Mouse (Mus musculus) ES-Bruce4 (cell line): ENCODE results near the gene Map2k5. TPM values are rescaled to one million over a fixed set of nuclear protein-coding genes. Genes with fewer than 3 reads are reported as not detected.

Experiments
- H3K27ac ChIP-seq: 2 replicates; pipeline ENCODE4 v1.5.1; 2012; ENCODE audit warnings: low read length, inconsistent platforms; ENCODE audit not compliant: insufficient read depth
- H3K27me3 ChIP-seq: 2 replicates; pipeline ENCODE4 v1.6.1; 2012; ENCODE audit warnings: mild to moderate bottlenecking, low read length, inconsistent platforms; ENCODE audit not compliant: control insufficient read depth, poor library complexity, insufficient read depth, severe bottlenecking
- H3K36me3 ChIP-seq: 2 replicates; pipeline ENCODE4 v1.6.1; 2012; ENCODE audit warnings: inconsistent platforms, mild to moderate bottlenecking, low read length, moderate library complexity; ENCODE audit not compliant: control insufficient read depth, poor library complexity, insufficient read depth, severe bottlenecking
- H3K4me1 ChIP-seq: one replicate; pipeline ENCODE4 v1.8.1; 2011; ENCODE audit warnings: low read length; ENCODE audit not compliant: control insufficient read depth, insufficient read depth
- H3K4me3 ChIP-seq: 2 replicates; pipeline ENCODE4 v1.5.1; 2011; ENCODE audit warnings: low read depth, mild to moderate bottlenecking, low read length
- H3K9ac ChIP-seq: 2 replicates; pipeline ENCODE4 v1.6.1; 2012; ENCODE audit warnings: low read depth, mild to moderate bottlenecking, inconsistent platforms; ENCODE audit not compliant: poor library complexity, severe bottlenecking
- H3K9me3 ChIP-seq: replicated peaks from 2 replicates; pipeline ENCODE4 v1.6.1; 2012; ENCODE audit warnings: mild to moderate bottlenecking, low read length, inconsistent platforms; ENCODE audit not compliant: control insufficient read depth, poor library complexity, insufficient read depth, severe bottlenecking
- CTCF ChIP-seq: IDR thresholded peaks from one replicate; pipeline ENCODE4 v1.8.1; 2011; ENCODE audit warnings: low read depth, low read length
- EP300 ChIP-seq: IDR thresholded peaks from 2 replicates; pipeline ENCODE4 v1.6.1; 2011; ENCODE audit warnings: low read depth, low read length; ENCODE audit not compliant: insufficient read depth
- POLR2A ChIP-seq: IDR thresholded peaks from one replicate; pipeline ENCODE4 v1.8.1; 2011; ENCODE audit warnings: low read length; ENCODE audit not compliant: insufficient read depth
- polyA plus RNA-seq: library from polyadenylated mRNA; stranded (reverse); fragments of >200 nt; gene quantifications from 2 replicates; pipeline ENCODE4 v1.2.4, GENCODE M21; 2011; ENCODE audit warnings: low read depth; ENCODE audit not compliant: missing spikeins, insufficient read depth, insufficient read length

Map2k5 gene
- polyA plus RNA-seq, 1 experiment, result 27.8 TPM

DNA sequence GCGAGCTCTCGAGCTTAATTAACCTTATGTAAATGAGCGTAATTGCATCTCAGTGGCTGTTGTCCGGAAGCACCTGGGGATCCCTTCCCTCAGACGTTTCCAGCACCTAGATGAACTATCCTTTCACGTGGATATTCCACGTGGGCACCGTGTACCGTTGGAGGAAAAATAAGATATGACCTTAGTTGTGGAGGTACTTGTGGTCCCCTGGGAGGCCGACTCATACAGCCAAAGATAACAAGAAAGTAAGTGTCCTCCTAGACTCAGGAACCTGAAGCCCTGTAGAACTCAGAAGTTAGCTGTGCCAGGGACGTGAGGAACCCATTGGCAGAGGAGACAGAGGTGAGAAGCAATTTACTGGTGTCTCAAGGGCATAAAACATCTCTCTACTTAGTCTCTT, 242.3 kb downstream of the Map2k5 start:
- Histone ChIP-seq H3K36me3 (no peaks in the 10 kb centered on the region), H3K4me1 (no peaks in the 10 kb centered on the region), H3K4me3 (peak overlapping the region; percentile 30), H3K9me3 (no peaks in the 10 kb centered on the region), H3K9ac (no peak overlapping the region), H3K27me3 (peaks cover 17% of the 10 kb centered on the region), H3K27ac (no peak overlapping the region)
- TF ChIP-seq EP300 (no peak), POLR2A (no peak), CTCF (no peak)

GRCm38 (mm10) chr9:63133659-63134058, 244.0 kb downstream of the Map2k5 start:
- Histone ChIP-seq H3K27me3 (peaks cover 4% of the 10 kb centered on the region; the same call in 1 of the 2 replicates), H3K4me1 (no peaks in the 10 kb centered on the region), H3K4me3 (peak overlapping the region; percentile 51), H3K27ac (no peak overlapping the region), H3K9me3 (no peaks in the 10 kb centered on the region), H3K36me3 (no peaks in the 10 kb centered on the region), H3K9ac (no peak overlapping the region)
- no peak for TF ChIP-seq EP300
- TF ChIP-seq POLR2A, result no peak
- no peak for TF ChIP-seq CTCF

DNA sequence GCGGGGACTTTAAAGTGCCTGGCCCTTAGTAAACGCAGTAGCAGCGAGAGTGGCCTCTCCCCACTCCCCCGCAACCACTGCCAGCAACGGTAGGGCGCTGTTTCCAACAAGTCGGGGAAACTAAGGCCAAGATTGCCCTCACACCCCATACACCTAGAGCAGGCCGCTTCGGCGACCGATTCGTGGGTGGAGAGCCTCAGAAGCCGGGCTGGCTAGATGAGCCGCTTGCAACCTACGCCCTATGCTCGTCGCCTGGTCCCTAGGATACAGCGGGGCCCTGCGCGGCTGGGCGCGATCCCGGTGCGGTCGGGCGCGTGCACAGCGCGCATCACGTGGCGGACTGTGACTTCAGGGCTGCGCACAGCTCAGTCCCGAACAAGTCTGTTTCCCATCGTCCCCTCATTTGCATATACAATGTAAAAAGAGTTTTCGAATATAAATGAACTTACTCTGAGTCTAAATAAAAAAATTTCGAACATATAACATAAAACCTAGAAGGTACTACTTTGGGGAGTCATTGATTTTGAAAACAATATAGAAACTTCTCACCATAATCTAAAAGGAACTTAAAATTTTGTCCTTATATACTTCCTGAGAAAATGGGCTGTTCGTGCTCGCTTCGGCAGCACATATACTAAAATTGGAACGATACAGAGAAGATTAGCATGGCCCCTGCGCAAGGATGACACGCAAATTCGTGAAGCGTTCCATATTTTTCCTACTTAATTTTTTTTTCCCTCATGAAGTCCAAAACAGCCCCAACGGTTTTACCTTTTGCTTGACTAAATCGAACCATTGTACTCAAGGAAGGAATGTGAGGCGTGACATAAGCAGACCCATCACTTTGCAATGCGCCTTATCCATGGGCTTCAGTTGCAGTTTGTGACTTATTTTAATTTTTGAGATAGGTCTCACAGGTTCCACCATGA, 244.8 kb downstream of the Map2k5 start:
- no peaks in the 10 kb centered on the region for H3K36me3 ChIP-seq
- H3K4me1 ChIP-seq, result no peaks in the 10 kb centered on the region
- no peaks in the 10 kb centered on the region for H3K9me3 ChIP-seq
- H3K27ac ChIP-seq, result peak overlapping the region; percentile 8; the same call in 1 of the 2 replicates
- TF ChIP-seq CTCF, result no peak
- peak; percentile 33 for TF ChIP-seq POLR2A
- 0 out of 2 replicates have a peak, but pooled peaks have one; percentile 41 for TF ChIP-seq EP300
- H3K9ac ChIP-seq, result peak overlapping the region; percentile 59
- peak overlapping the region; percentile 79 for H3K4me3 ChIP-seq
- H3K27me3 ChIP-seq, result peaks cover 3% of the 10 kb centered on the region; the same call in 1 of the 2 replicates

- Histone ChIP-seq H3K36me3 (no peaks in the 10 kb centered on the region), H3K4me1 (no peaks in the 10 kb centered on the region), H3K4me3 (peak overlapping the region; percentile 79), H3K9me3 (no peaks in the 10 kb centered on the region), H3K27ac (0 out of 2 replicates have a peak overlapping the region, but pooled peaks have one; percentile 8), H3K9ac (peak overlapping the region; percentile 59), H3K27me3 (no peaks in the 10 kb centered on the region; the same call in 1 of the 2 replicates)
- TF ChIP-seq POLR2A, result no peak
- 0 out of 2 replicates have a peak, but pooled peaks have one; percentile 34 for TF ChIP-seq EP300
Observed at GRCm38 (mm10) chr9:63131957-63132602, 245.6 kb downstream of the Map2k5 start.

GRCm38 (mm10) chr9:63129641-63130041, 248.1 kb downstream of the Map2k5 start:
- Histone ChIP-seq H3K4me3 (no peak overlapping the region), H3K27ac (no peak overlapping the region), H3K9me3 (no peaks in the 10 kb centered on the region), H3K36me3 (no peaks in the 10 kb centered on the region), H3K4me1 (no peaks in the 10 kb centered on the region), H3K9ac (no peak overlapping the region), H3K27me3 (no peaks in the 10 kb centered on the region; the same call in 1 of the 2 replicates)
- no peak for TF ChIP-seq EP300
- TF ChIP-seq CTCF, result no peak
- TF ChIP-seq POLR2A, result no peak

DNA sequence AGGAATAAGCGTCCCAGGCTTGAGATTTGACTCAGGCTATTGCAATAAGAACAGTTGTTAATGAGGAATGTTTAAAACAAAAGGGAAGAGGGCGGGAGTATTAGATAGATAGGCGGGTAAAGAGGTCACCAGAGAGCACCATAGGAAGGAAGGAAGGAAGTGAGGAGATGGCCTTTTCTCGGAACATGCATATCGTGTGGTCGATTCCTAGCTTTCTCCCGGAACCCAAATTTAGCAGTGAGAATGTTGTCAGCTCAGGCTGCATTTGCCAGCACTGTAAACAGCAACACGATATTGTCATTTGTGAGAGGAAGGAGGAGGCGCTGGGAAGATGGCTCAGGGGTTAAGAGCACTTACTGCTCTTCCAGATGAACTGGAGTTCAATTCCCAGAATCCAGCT, 253.2 kb downstream of the Map2k5 start:
- Histone ChIP-seq H3K4me1 (no peaks in the 10 kb centered on the region), H3K27me3 (no peaks in the 10 kb centered on the region; the same call in 1 of the 2 replicates), H3K4me3 (no peak overlapping the region), H3K9ac (no peak overlapping the region), H3K27ac (no peak overlapping the region), H3K36me3 (no peaks in the 10 kb centered on the region), H3K9me3 (no peaks in the 10 kb centered on the region)
- no peak for TF ChIP-seq POLR2A
- no peak for TF ChIP-seq EP300
- TF ChIP-seq CTCF, result no peak
